Mouse (Mus musculus) heart, adult 11 months (tissue): ENCODE measurements around the gene Ccdc24.

ENCODE experiments used
- DNase-seq: peaks from one replicate; pipeline ENCODE4 v3.0.0; 2022

The Ccdc24 gene

DNA sequence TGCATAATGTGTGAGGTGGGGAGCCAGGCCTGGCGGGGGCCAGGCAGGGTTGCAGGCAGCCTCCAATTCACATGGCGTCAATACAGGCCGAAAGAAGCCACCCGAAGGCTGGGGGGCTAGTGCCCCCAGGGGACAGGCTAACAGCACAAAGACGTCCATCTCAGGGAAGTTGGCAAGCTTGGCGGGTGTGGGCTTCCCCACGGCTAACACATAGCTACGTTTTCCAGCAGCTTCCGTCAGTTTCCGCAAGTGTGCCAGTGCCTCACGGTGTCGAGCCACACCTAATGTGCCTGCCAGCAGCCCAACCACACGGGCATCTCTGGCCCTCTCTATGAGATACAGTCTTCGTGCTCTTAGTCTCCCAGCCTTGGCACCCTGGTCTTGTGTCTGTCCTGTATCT, 17.7 kb upstream of the Ccdc24 start:
- DNase-seq = peak; percentile 92

DNA sequence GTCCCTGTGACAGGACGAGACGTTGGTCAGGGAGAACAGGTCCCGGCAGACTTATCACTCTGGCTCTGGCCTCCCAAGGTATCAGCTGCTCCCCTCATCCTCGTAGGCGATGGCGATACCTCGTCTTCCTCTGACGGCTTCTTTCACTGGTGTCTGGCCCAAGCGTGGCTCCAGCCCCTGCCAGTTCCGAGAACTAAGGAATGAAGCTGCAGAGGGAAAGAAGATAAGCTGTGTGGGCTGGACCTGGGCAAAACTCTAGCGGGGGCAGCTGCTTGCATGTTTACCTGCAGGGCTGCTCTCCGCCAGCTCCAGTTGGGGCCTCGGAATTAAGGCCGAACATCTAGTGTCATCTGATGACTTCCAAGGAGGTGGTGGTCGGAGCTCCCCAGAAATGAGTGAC, 17.1 kb upstream of the Ccdc24 start:
- DNase-seq = no peak

DNA sequence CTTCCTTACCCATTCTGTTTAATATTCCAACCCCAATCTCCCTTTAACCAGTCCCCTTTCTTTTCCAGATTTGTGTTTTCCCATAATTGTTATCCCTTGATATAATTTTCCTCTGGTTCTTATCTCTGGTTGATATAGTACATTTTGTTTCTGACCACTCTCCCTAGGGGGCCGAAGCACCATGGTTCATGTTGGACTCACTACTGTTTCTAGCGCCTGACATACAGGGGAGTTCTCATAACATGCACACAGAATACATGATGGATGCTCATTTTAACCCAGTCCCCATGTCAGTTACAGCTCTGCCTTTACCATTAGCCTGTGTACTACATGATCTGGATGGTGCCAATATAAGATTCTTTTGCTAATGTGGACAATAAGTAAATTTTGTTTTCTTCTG, 15.6 kb upstream of the Ccdc24 start:
- no peak for DNase-seq

DNA sequence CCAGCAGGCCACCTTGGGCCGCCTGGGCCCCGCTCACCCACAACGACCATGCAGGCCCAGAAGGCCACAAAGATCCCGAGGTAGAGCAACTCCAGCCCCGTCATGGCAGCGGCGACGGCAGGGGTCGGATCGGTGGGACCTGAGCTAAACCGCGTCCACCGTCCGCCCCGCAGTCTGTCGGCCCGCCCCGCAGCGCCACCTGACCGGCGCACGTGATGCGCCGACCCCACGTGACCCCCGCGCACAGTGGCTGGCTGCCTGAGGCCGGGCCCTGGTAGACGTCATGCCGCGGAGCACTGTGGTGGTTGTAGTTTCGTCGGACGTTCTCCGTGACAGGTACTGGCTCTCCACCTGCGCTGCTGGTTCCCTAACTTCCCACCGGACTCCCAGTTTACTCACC, 14.8 kb upstream of the Ccdc24 start, which contains the start of gene Atp6v0b:
Gene Atp6v0b, minus strand, starts transcription at position 201 of the 400 bp plus-strand sequence.
- DNase-seq = peak; percentile 100

DNA sequence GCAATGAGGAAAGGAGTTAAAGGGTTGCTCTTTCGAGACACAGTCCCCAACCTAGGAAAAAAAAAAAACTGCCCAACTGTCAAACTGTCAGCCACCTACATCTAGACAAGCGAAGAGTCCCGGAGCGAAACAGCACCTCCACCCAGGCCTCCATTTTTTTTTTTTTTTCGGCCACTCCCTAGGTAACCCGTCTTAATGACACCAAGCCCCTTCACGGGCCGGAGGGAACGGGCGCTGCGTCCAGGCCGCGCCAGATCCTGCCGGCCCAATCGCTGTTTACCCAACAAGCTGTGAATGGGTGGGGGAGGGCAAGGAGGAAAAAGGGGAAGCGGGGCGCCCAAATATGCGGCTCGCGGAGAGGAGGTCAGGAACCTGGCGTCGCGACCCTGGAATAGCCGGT, 14.3 kb upstream of the Ccdc24 start:
- DNase-seq = no peak

DNA sequence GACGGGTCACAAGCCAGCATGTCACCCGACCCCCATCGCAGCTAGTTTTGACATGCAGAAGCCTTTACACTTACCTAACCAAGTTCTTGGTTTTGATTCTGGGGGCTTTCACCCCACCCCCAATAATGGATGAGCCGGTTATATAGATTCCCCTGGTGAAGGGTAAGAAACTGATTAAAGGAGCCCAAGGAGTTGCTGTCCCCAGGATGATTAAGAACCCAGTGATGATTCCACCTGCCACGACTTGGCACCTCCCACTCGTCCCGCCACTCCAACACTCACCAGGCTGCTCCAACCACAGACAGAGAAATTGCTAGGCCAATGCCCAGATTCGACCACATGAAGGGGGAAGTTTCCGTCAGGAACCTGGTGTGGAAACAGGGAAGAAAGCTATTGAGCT, 13.6 kb upstream of the Ccdc24 start:
- no peak for DNase-seq

DNA sequence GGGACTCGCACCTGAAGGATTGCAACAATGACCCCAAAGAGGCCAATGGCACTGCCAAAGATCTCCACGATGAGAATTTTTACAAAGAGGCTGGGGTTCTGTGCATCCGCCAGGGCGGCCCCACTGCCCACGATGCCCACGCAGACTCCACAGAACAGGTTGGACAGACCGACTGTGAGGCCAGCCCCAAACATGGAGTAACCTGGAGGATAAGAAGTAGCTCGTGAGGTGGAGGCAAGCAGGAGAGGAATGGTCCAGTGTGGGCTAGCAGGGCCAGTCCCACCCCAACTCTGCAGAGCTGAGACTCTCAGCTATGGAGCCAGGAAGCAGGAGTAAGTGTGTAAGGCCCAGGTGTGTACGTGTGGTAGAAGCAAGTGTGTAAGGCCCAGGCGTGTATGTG, 12.7 kb upstream of the Ccdc24 start:
- DNase-seq = peak; percentile 91

DNA sequence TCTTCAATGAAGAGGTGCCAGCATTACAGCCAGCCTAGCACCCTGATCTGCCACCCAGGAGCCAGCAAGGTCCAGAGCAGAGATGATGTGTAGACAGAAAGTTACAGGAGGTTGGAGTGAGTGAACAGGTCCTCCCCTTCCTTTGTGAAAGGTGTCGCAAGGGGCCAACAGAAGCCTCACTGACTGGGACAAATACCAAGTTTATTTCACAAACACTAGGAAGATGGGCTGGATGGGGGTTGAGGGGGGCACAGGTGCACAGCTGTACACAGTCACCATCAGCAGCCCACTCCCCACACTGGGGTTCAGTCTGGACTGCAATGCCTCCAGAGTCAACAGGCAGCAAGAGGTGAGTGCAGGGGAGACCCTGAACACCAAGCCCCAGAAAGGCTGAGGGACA, 11.8 kb upstream of the Ccdc24 start:
- peak; percentile 92 for DNase-seq

DNA sequence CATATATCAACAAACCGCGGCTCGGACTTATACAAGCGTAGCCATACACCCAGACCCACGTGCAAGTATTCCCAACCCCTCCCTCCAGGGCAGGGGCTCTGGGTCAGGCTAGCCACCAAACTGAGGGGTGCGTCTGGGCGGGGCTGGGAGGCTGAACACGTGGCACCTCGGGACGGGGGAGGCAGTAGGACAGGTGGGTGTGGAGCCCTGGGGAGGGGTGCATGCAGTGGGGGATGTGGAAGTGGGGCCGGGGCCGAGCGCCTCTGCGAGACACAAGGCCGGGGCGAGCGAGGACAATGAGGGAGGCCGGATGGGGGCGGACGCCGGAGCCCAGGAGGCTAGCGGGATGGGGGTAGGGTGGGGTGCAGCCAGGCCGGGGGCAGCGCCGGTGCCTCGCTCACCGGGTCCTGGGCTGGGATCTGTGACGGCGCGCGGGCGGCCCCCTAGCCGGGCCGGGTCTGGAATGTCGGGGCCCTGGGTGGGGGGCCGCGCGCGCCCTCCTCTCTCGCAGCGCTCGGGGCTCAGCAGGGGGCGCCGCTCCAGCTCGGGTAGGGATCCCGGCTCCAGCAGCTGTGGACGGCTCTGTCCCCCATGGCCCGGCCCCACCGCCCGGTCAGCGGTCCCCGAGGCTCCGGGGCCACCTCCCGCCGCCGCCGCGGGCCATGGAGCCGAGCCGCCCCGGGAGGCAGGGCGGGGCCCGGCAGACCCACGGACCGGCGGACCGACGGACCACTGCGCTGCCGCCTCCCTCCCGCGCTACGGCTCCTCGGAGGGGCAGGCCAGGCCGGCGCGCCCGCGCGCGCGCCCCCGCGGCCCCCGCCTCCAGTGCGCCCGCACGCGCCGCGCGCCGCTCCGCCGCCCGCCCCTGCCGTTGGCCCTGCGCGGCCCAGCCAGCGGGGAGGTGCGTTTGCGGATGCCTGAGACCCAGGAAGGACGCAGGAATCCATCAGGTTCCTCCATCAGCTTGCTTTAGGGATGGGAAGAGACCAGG, 10.6 kb upstream of the Ccdc24 start, which contains the start of gene B4galt2:
Gene B4galt2, minus strand, starts transcription at position 787 of the 991 bp plus-strand sequence.
- DNase-seq = peak; percentile 97

DNA sequence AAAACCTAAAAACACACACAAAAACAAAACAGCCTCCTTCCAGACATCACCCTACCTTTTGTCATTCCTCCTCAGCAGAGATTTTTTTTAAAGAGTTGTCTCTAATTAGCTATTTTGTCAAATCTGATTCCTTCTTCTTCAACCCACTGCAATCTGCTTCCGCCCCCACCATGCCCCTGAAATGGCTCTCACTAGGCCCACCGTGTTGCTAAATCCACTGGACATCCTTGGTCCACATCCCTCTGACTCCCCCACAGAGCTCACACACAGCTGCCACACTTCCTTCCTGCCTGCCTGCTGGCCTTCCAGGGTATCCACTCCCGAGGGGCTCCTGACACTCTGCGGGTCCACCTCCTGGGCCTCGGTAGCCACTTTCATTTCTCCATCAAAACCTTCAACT, 6.3 kb upstream of the Ccdc24 start:
- DNase-seq = no peak

DNA sequence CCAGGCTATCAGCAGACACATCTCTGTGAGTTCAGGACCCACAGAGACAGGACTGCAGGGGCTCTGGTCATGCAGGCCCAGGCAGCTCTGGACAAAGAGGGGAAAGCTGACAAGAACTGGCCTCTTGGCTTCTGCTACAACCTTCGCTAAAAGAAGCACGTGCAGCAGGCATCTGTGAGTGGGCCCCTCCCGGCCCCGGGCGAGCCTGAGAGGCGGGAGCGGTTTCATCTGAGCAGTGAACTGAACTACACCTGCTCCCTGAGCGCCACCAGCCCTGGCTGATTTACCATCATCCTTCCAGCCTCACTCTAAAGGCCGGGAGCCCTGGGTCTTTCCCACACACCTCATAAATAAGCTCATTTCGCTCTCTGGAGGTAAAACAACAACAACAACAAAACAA, 5.9 kb upstream of the Ccdc24 start:
- DNase-seq = no peak

DNA sequence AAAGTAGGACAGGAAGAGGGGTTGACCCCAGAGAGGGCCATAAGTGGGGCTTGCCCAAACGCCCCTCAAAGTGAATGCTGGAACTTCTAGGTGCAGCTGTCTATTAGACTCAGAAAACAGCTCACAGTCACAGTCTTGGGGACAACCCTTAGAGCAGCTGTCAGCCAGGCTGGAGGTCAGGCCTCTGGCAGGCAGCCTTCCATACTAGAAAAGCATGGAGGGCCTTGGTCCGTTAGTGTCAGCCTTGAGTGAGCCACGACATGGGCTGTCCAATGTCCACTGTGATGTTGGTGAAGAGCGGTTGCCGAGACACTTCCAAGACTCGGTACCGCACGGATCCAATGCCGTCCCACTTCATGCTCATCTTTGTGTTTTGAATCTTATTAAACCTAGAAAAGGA, 1.3 kb upstream of the Ccdc24 start:
- no peak for DNase-seq

DNA sequence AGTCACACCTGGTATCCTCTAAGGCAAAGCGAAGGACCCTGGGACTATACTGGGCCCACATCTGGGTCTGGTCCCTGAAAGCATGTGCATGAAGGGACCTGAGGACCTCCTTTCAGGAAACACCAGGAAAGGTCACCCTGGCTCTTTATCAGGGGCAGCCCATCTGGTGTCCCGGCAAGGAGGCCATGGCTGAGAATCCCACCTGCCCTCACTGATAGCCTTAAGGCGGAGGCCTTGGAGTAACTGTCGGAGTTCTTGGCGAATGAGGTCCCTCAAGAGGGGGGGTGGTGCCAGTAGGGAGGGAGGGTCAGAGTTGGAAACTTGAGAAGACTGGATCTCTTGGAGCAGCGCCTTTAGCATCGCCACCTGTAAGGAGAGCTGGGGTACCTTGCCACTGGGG, 570 bp downstream of the Ccdc24 start:
- DNase-seq = no peak

DNA sequence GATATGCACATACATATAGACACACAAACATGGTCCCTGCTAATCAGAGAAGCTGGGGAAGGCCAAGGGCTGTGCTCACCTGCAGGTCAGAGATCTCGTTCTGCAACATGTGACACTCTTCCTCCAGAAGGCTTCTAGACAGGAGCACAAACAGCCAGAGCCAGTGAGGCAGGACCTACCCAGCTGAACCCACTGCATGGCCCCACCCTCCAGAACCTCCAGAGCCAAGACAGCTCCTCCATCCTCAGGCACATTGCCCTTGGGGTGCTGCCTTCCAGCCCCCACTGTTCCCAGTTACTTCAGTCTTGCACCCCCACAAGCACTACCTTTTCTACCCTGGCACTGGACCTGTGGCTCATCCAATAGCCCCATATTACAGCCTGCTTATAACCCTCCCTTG, 1.9 kb downstream of the Ccdc24 start:
- DNase-seq = no peak

DNA sequence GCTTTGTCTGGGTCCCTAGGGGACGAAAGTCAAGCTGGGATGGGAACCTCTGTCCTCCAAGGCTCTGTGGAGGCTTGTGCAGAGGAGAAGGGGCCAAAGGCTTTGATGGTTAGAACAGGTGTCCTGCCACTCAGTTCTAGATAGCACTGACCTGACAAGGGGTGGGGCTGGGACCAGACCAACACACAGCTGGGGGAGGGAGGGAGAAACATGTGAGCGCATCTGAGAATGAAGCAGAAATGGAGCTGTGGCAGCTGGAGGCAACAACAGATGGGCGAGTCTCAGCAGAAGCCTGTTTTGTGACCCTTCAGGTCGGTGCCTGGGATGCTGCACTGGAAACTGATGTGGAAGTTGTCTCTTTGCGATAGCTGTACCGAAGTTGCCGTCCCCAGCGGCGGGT, 3.0 kb downstream of the Ccdc24 start:
- no peak for DNase-seq

DNA sequence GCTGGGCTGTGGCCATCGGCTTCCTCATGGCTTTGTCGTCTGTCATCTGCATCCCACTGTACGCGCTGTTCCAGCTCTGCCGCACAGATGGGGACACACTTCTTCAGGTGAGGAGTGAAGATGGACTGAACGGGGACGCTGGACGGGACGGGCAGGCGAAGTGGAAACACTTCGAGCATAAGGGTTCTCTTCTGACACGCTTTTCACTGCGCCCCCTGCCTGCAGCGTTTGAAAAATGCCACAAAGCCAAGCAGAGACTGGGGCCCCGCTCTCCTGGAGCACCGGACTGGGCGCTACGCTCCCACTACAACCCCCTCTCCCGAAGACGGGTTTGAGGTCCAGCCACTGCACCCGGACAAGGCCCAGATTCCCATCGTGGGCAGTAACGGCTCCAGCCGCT, 4.5 kb downstream of the Ccdc24 start:
- DNase-seq = peak; percentile 94

DNA sequence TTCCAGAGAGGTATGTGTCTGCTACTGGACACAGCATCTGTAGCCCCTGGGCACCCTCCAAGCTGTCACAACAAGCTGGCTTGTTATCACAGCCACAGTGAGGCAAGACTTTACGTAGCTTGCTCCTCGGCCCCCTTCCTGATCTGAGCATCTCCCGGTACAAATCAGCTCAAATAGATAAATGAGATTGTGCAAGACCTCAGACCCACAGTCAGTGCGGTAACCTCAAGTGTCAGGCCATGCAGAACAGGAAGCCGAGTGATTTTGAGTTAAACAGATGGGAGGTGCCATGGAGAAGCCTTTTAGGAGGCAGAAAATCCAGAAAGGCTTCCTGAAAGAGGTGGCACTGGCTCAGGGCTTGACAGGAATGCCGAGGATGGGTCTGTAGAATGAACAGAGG, 5.4 kb downstream of the Ccdc24 start:
- no peak for DNase-seq

DNA sequence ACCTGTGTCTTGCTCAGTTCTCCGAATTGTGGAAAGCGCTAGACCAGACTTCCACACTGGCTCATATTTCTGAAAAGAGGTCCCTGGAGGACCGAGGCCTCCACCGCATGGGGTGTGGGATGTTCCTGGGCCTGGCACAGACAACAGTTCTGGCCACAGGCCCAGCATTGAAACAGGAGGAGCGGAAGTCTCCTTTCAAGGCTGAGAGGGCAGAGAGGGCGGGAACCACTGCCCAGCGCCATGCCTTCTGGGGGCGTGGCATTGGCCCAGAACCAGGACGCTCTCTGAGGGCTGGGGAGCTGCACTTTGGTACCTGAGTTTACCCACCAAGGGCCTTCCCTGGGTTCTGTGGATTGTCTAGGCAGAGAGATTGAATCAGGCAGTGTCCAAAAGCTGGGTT, 6.3 kb downstream of the Ccdc24 start:
- DNase-seq = peak; percentile 97

DNA sequence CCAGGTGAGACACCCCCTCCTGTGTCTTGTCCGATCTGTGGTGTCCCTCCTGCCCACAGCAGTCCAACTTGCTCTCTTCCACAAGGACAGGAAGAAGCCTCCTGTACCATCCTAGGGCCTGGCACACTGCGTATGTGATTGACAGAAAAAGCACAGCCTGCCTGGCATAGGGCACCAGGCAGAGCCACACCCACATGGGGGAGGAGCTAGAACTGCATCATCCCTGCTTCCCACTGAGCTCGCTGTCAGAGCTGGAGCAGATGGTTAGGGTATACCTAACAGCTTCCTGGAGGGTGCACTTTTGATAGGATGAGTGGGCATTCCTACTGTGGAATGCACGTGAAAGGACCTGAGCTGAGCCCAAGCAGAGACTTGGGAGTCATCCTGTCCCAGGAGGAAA, 9.5 kb downstream of the Ccdc24 start:
- no peak for DNase-seq

DNA sequence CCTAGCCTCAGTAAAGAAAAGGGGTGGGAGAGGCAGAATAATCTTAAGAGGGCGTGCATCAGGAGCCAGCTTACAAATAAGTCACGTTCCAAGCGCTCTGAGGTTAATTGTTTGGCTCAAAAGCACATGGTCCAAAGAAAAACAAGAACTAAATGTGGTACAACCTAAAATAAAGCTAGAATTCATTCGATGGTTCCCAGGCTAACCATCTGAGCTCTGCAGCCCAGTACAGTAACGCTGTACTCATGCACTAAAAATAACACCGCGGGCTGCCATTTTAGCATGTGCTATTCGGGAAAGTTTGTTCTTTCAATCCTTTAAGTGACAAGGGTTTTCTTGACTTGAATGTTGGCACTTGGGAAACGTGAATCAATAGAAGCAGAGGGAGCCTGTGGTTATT, 11.8 kb downstream of the Ccdc24 start:
- DNase-seq = no peak

DNA sequence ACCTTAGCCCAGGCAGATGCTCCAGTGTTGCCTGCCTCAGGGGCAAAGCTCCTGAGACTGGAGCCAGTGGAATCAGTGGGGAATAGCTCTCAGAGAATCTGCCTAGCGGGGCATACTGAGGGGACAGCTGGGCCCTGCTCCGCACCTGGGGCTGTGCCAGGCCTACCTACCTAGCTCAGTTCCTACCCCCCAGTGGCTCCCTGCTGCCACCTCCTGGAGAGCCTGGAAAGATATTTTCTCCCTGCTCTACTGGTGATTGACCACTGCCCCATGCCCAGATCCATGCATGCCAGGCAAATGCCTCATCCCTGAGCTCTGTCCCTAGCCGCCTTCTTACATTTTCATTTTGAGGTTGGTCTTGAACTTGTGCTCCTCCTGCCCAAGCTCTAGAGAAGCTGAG, 13.6 kb downstream of the Ccdc24 start:
- DNase-seq = no peak

DNA sequence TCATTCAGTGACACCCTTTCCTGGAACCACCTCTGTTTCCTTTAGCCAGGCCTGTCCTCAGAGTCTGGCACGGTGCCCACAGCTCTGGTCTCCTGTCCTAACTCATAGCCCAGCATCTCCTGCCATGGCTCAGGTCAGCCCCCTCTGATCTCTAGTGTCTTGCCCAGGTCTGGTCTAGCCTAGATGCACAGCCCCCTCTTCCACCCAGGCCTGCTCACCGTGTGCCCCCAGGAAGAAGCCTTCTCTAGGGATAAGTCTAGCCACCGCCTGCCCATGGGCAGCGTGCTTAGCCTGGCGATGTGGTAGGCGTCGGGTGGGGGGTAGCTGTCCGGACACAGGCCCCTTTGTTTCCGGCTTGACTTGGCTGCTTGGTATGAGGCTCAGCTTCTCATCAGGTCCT, 17.2 kb downstream of the Ccdc24 start:
- DNase-seq = no peak

DNA sequence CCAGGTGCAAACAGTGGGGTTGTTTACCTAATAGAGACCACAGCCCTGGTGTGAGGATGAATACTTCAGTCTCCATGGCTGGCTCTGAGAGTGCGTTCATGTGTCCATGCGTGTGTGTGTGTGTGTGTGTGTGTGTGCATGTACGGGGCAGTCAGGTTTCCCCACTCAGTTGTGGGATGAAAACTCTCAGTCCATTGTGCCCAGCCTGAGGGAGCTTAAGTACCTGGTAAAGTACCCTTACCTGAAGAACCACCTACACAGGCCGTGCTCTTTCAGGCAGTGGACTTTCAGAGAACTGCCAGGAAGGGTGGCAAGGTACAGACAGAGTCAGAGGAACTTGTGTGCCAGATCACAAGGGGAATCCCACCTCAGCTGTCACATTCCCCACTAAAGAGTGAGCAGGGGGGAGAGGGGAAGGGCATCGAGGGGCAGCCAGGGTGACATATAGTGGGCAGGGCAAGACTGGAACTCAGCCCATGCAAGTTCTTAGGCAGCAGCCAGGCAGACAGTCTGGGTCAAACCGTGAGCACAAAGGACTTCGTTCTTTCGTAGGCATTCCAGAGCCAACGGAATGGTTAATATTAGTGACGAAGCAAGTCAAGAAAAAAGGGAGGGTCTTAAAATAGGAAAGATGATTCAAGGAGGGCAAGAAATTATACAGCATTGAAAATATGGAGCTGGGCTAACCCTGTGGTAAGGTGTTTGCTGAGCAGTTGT, 20.0 kb downstream of the Ccdc24 start:
- no peak for DNase-seq

DNA sequence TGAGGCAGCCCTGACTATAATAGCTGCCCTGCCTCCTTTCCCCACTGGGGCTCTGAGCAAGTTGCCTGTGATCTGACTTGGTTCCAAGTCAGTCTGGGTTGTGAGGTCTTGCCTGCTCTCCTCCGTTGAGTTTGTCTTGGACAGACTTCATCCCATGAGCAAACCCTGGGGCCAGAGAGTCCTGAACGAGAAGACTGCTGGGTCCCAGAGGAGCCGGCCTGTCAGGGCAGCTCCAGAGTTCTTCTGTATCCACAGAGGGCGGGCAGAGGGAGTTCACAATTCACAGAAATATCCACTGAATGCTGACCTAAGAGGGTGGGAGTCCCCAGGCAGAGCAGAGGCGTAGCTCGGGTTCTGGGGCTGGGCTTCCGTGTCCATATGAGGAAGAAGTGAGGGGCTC, 21.5 kb downstream of the Ccdc24 start:
- DNase-seq = peak; percentile 99
